Mouse (Mus musculus) CH12.LX (cell line): ENCODE results near the gene D1Pas1. TPM values are rescaled to one million over a fixed set of nuclear protein-coding genes. Genes with fewer than 3 reads are reported as not detected.

ENCODE experiments used
- DNase-seq: peaks from one replicate; pipeline ENCODE4 v3.0.0-alpha.2; 2013; ENCODE audit errors: extremely low read depth
- H3K27ac ChIP-seq: 2 replicates; pipeline ENCODE4 v1.5.1; 2012; ENCODE audit warnings: low read depth, mild to moderate bottlenecking, control low read depth, moderate library complexity; ENCODE audit not compliant: insufficient read depth
- H3K27me3 ChIP-seq: replicated peaks from 2 replicates; pipeline ENCODE3; 2012; ENCODE audit warnings: inconsistent platforms
- H3K36me3 ChIP-seq, 2 experiments: replicated peaks in 1 of 2; 2 replicates each; pipeline versions ENCODE3 to v1.6.1; 2012; ENCODE audit warnings: inconsistent platforms in 1 of 2, low read length in 1 of 2, mild to moderate bottlenecking in 1 of 2, mixed read lengths in 1 of 2, moderate library complexity in 1 of 2; ENCODE audit not compliant: control insufficient read depth in 1 of 2, insufficient read depth in 1 of 2
- H3K4me1 ChIP-seq, 2 experiments: 2 replicates each; pipeline ENCODE4 v1.6.1; 2012; ENCODE audit warnings: inconsistent platforms in 1 of 2, moderate library complexity in 1 of 2; ENCODE audit not compliant: insufficient read depth in 2 of 2, control insufficient read depth in 1 of 2
- H3K4me2 ChIP-seq: 2 replicates; pipeline ENCODE4 v1.6.1; 2012; ENCODE audit warnings: low read depth, mild to moderate bottlenecking, control low read depth; ENCODE audit not compliant: poor library complexity, insufficient read depth, severe bottlenecking
- H3K4me3 ChIP-seq, 3 experiments: fragments of 150-350 bp in 1 of 3; sonication (generic) in 1 of 3; replicated peaks in 1 of 3; 2 replicates each; pipeline versions ENCODE3 to v1.5.1; 2011 to 2012; ENCODE audit warnings: low read depth in 2 of 3, low read length in 2 of 3, mild to moderate bottlenecking in 2 of 3, moderate library complexity in 2 of 3, control low read depth in 1 of 3, improper control_type of control experiment in 1 of 3, inconsistent platforms in 1 of 3, mixed read lengths in 1 of 3; ENCODE audit not compliant: poor library complexity in 1 of 3
- H3K79me2 ChIP-seq: replicated peaks from 2 replicates; pipeline ENCODE4 v1.6.1; 2012; ENCODE audit warnings: mild to moderate bottlenecking, moderate library complexity; ENCODE audit not compliant: control insufficient read depth, poor library complexity, insufficient read depth, severe bottlenecking; ENCODE audit errors: extremely low read depth
- H3K9ac ChIP-seq: 2 replicates; pipeline ENCODE4 v1.6.1; 2012; ENCODE audit warnings: low read depth, mild to moderate bottlenecking, control low read depth, moderate library complexity; ENCODE audit not compliant: insufficient read depth
- H3K9me3 ChIP-seq: replicated peaks from 2 replicates; pipeline ENCODE3; 2012; ENCODE audit warnings: low read length, inconsistent platforms, mixed read lengths
- EP300 ChIP-seq: IDR thresholded peaks from 2 replicates; pipeline ENCODE4 v1.6.1; 2011; ENCODE audit warnings: low read length, improper control_type of control experiment
- ETS1 ChIP-seq: conservative IDR thresholded peaks from 2 replicates; pipeline ENCODE4 v1.6.1; 2012; ENCODE audit warnings: low read depth, mild to moderate bottlenecking, inconsistent platforms, low read length, improper control_type of control experiment, moderate library complexity
- GABPA ChIP-seq: IDR thresholded peaks from 2 replicates; pipeline ENCODE4 v1.6.1; 2012; ENCODE audit warnings: low read depth, low read length, improper control_type of control experiment, inconsistent platforms; ENCODE audit not compliant: insufficient replicate concordance
- IRF4 ChIP-seq: IDR thresholded peaks from 2 replicates; pipeline ENCODE4 v1.6.1; 2014; ENCODE audit warnings: low read depth, mild to moderate bottlenecking, inconsistent platforms, low read length, improper control_type of control experiment
- KAT2A ChIP-seq: IDR thresholded peaks from 2 replicates; pipeline ENCODE4 v1.6.1; 2012; ENCODE audit warnings: low read length, improper control_type of control experiment, inconsistent platforms; ENCODE audit not compliant: insufficient replicate concordance
- MAFK ChIP-seq: IDR thresholded peaks from 2 replicates; pipeline ENCODE4 v1.6.1; 2011; ENCODE audit warnings: low read length, improper control_type of control experiment; ENCODE audit not compliant: insufficient replicate concordance
- SIN3A ChIP-seq: IDR thresholded peaks from 2 replicates; pipeline ENCODE4 v1.6.1; 2012; ENCODE audit warnings: low read length, improper control_type of control experiment, inconsistent platforms
- USF1 ChIP-seq: IDR thresholded peaks from 2 replicates; pipeline ENCODE4 v1.6.1; 2014; ENCODE audit warnings: low read depth, mild to moderate bottlenecking, inconsistent platforms, low read length, improper control_type of control experiment
- ZC3H11A ChIP-seq: IDR thresholded peaks from 2 replicates; pipeline ENCODE4 v1.6.1; 2012; ENCODE audit warnings: low read depth, mild to moderate bottlenecking, inconsistent platforms, low read length, improper control_type of control experiment
- ZKSCAN1 ChIP-seq: IDR thresholded peaks from 2 replicates; pipeline ENCODE4 v1.6.1; 2012; ENCODE audit warnings: low read depth, inconsistent platforms, low read length, improper control_type of control experiment, borderline replicate concordance
- ZMIZ1 ChIP-seq: IDR thresholded peaks from 2 replicates; pipeline ENCODE4 v1.6.1; 2012; ENCODE audit warnings: low read depth, mild to moderate bottlenecking, inconsistent platforms, low read length, improper control_type of control experiment
- ZNF384 ChIP-seq: IDR thresholded peaks from 2 replicates; pipeline ENCODE4 v1.6.1; 2012; ENCODE audit warnings: low read depth, low read length, improper control_type of control experiment, inconsistent platforms
- dilution Hi-C: fragments of 300-500 bp; cut with MboI; formaldehyde crosslinking; loops from 2 replicates; pipeline ENCODE4 v1.14.3; 2020; ENCODE audit warnings: low sequenced_read_pairs; ENCODE audit not compliant: extremely low pct_unique_long_range_greater_than_20kb, extremely low pct_ligation_motif_present
- in situ Hi-C: fragments of 300-500 bp; cut with MboI; formaldehyde crosslinking; loops from 3 replicates; pipeline ENCODE4 v1.14.3; 2019; ENCODE audit warnings: low sequenced_read_pairs, low pct_ligation_motif_present, low pct_unique_long_range_greater_than_20kb, mixed read lengths
- polyA plus RNA-seq: library from polyadenylated mRNA; unstranded; fragments of >175 nt; gene quantifications from 2 replicates; pipeline ENCODE4 v1.2.1, GENCODE M21; 2012; ENCODE audit warnings: low read depth; ENCODE audit not compliant: insufficient read length
- total RNA-seq, 2 experiments: library from RNA; depleted of rRNA; stranded (reverse); fragments of 300-350 nt in 1 of 2; fragments of >200 nt in 1 of 2; gene quantifications; 2 replicates each; pipeline ENCODE4 v1.2.3; 2012 to 2014

The D1Pas1 gene
- total RNA-seq (2012; rRNA removed) (not detected in 2 replicates), total RNA-seq (2014; rRNA removed) (not detected in 2 replicates), polyA plus RNA-seq (not detected in 2 replicates)

- TF ChIP-seq ZC3H11A (no peak), KAT2A (no peak), USF1 (no peak), ETS1 (no peak), MAFK (no peak), IRF4 (no peak), EP300 (no peak), GABPA (no peak), SIN3A (no peak), ZKSCAN1 (no peak)
- H3K4me2 ChIP-seq = no peak within 1 kb of the TSS
- no peak within 1 kb of the TSS for H3K27ac ChIP-seq
- H3K27me3 ChIP-seq = no peaks in the 10 kb centered on the region
- no peaks in the 10 kb centered on the region for H3K36me3 ChIP-seq
- H3K9me3 ChIP-seq = peaks cover 19% of the 10 kb centered on the region
- 0 out of 4 replicates have a peak, but pooled peaks cover 0 to 8% of the 10 kb centered on the region in 2 experiments for H3K4me1 ChIP-seq
- in situ Hi-C loops = loop anchor here (25.0 kb wide), 1 partner anchor 130 kb away; no protein-coding TSS in a partner anchor
- DNase-seq = no peak
- H3K4me3 ChIP-seq = no peak within 1 kb of the TSS
- no peak within 1 kb of the TSS for H3K9ac ChIP-seq
- dilution Hi-C loops = no loop called here
- H3K79me2 ChIP-seq = no peaks in the 10 kb centered on the region
Observed at GRCm38 (mm10) chr1:186967201-186967812, at the start of gene D1Pas1. TSS of gene D1Pas1 (plus strand) at chr1:186967416.

DNA sequence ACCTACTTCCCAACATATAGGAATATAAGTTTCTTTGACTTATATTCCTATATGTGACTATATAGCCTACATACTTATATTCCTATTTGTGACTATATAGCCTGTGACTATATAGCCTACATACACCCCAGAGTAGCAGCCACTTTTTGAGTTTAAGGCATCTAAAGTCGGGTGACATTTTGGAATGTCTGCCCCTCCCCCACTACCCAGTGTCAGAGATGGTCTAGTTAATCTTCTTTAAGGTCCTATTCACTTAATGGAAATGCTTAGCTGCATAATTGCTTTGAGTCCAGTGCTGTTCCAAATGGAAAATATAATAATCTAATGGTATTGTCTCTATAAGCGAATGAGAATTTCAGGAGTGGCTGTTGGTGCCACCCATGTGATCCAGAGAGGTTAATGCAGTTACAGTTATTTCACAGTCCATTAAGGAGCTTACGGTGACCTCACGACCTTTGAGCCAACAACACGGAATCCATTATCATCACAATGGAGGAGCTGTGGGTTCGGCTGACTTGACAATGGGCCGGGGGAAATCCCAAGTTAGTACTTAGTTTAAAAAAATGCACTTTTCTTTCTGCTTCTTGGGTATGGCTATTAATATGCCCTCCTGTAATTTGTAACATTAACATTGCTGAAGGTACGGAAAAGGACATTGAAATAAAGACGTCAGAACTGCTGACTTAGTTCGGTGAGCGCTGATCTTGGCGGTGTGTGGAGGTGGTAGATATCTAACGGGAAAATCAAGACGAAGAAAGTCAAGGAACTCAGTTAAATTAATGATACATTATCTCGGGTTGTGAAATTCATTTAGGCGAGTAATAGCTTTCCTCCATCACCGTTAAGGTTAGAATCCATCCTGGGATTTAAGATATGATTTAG, 44.5 kb upstream of the D1Pas1 start:
- dilution Hi-C loops = no loop called here
- H3K79me2 ChIP-seq = no peaks in the 10 kb centered on the region
- H3K9me3 ChIP-seq = no peaks in the 10 kb centered on the region
- H3K27me3 ChIP-seq = no peaks in the 10 kb centered on the region
- no peak overlapping the region for H3K4me3 ChIP-seq
- H3K36me3 ChIP-seq = no peaks in the 10 kb centered on the region
- peaks cover 0 to 15% of the 10 kb centered on the region in 2 experiments; a peak in 2 of 4 replicates for H3K4me1 ChIP-seq
- H3K9ac ChIP-seq = no peak overlapping the region
- TF ChIP-seq ZMIZ1 = no peak
- 0 out of 2 replicates have a peak, but pooled peaks have one; percentile 14 for TF ChIP-seq ZNF384
- TF ChIP-seq, all 38 proteins: peak for 1
- no peak for DNase-seq
- Histone ChIP-seq H3K27ac (no peak overlapping the region), H3K4me2 (no peak overlapping the region)
- in situ Hi-C loops = no loop called here
